Mouse (Mus musculus) gastrocnemius, postnatal 36 days (tissue): ENCODE results near the gene A830018L16Rik. TPM values are rescaled to one million over a fixed set of nuclear protein-coding genes. Genes with fewer than 3 reads are reported as not detected.
"Not testable (repeated sequence)": the region's sequence is repeated elsewhere in the genome, so short reads cannot be mapped to it uniquely, and the experiment has no call there.

Experiments
- DNase-seq, 2 experiments: peaks; one replicate each; pipeline ENCODE4 v3.0.0; 2022
- intact Hi-C: fragments of 180-260 bp; cut with DNase I; formaldehyde crosslinking; loops from one replicate; pipeline ENCODE4 v1.15.1; 2025
- long read RNA-seq, 2 experiments: library from polyadenylated mRNA; stranded (forward); transcript quantifications; one replicate each; pipeline ENCODE4 v2.0.0; 2021
- total RNA-seq, 2 experiments: library from RNA; stranded (reverse); gene quantifications; 2 replicates each; pipeline ENCODE4 v1.2.3; 2021

Gene A830018L16Rik
- total RNA-seq, result not detected
- long read RNA-seq, experiment 1, result 0 reads
- long read RNA-seq, experiment 2, result 0 reads

DNA sequence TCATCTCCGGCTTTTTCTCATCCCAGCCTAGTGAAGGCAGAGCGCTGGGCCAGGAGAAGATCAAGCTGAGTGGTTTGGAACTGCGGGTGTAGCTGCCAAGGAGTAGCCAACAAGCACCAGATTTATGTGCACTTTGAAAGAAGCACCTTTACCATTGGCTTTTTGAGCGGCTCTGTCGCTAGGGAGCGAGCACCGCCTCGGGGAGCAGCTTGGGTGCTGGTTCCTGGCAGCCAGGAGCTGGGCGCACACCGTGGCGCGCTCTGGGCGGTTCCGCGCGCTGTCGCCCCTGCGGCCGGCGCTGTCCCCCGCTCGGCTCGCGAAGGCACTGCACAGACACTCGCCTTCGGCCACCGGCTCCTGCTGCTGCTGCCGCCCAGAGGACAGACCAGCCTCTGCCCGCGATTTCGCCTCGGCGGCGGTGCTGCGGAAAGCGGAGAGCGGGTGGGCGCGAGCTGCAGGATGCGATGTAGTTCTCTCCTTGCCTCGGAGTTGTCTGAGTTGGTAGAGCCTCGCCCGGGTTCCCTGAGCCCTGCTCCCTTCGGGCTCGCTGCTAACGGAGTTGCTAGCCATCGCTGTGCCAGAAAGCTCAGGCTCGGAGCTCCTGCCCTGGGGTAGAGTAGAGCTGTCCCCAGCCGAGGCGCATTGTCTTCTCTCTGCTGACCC lies at the start of gene A830018L16Rik:
A830018L16Rik (plus strand) TSS at position 212 of the 663 bp plus-strand sequence.
- intact Hi-C loops, result no loop called here

DNA sequence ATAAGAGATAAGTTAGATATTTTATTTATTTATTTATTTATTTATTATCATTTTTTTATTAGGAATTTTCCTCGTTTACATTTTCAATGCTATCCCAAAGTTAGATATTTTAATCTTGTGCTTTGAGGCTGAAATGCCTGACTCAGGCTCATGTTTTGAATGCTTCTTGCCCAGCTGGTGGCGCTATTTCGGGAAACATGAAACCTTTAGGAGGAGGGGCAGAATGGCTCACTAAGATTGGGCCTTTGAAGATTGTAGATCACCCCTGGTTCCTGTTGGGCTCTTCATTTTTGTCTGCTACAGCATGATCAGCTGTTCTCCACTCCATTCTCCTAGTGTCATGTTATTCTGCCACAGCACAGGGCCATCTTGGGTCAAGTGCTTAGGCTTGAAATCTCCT lies 28.1 kb upstream of the A830018L16Rik start:
- no peak for DNase-seq

More for the DNA sequence above, at the start of gene A830018L16Rik:
- DNase-seq, result peak; percentile 11 to 16

DNA sequence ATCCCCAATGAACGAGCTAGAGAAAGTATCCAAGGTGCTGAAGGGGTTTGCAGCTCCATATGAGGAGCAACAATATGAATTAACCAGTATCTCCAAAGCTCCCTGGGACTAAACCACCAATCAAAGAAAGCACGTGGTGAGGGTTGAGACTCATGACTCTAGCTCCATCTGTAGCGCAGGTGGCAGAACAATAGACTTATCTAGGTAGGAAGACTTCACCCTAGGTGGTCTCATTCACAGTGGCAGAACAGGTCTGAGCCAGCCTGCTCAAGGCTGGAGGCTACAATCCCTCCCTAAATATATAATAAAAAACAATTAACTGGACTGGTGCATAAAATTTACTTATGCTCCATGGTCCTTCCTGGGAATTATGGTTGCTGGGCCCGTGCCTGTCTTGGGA lies 18.5 kb upstream of the A830018L16Rik start:
- no peak for DNase-seq
- intact Hi-C loops, result no loop called here

More for the DNA sequence above, 28.1 kb upstream of the A830018L16Rik start:
- intact Hi-C loops, result no loop called here

DNA sequence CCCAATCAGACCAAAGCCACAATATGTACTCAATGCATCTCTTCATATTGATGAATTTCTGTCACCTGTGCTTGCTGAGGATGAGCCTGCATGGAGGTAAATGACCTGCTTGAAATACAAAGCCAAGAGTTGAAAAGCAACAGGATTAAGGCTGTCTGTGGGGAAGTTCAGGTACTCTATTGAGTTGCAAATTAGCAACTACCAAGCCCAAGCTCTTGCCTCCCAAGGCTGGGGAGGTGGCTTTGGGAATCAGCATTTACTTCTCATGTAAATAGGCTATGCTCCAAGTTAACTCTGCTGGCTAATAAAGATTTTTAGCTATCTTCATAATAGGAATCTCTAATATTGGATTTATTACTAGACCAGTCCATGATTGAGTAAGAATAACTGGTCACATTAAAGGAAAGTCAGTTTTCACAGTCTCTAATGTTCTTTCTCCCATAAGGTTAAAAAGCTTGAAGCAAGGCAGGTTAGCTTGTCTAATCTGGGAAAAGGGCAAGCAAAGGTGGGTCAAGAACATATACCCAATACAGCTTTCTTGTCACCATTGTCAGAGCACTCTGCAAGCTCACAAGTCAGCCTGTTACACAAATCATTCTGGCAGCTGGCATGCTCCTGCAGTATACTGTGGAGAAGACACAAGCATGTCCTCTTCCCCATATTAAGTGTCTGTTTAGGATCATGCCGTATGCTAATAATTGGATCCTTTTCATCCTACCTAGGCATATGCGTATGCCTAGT lies 17.7 kb upstream of the A830018L16Rik start:
- intact Hi-C loops, result no loop called here
- no peak for DNase-seq

DNA sequence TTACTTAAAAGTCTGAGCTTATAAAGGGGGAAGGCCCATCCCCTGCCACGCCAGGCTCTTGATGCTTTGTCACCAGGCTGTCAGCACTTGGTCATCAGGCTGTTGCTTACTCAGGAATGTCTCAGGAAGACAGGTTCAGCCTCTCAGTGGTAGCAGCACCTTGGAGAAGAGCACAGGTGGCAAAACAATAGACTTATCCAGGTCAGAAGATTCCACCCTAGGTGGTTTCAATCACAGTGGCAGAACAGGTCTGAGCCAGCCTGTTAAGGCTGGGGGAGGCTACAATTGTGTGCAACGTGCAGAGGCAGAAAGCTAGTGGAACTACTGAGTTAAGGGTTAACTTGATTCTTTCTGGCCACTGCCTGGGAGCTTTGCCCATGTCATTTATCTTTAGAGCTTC lies 12.7 kb upstream of the A830018L16Rik start:
- intact Hi-C loops, result no loop called here

DNA sequence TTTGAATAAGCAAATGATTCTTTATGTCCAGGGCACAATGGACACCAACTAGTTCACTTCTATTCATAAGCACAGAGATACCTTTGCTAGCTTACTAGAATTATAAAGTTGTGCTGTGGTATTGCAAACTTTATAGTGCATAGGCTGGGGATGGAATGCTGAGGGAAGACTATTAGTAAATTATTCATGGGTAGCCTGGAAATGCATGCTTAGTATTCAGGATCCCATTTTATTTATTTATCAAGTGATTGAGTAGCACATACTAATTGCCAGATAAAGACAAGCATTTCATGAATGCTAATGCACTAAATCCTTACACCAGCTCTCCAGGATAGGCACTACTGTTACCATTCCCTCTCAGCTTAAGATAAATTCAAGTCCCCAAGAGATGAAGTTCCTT lies 8.4 kb upstream of the A830018L16Rik start:
- DNase-seq, result no peak
- intact Hi-C loops, result no loop called here

More for the DNA sequence above, 12.7 kb upstream of the A830018L16Rik start:
- no peak for DNase-seq

DNA sequence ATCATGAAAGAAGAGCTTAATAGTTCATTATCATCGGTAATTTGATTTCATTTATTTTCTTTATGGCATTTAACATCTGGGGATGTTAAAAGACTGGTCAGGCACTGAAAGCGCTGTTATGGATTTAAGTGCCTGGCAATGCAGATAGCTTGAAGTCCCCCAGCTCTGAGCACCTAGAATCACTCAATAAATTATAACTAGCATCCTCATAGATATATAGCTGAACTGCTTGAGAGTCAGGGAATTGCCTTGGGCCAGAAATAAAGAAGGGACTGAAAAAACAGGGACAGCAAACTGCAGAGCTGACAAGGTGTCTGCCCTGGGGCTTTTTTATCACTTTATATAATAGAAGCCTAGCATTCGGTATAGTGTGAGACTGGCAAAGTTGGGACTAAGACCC lies 7.9 kb upstream of the A830018L16Rik start:
- no peak for DNase-seq
- intact Hi-C loops, result no loop called here

DNA sequence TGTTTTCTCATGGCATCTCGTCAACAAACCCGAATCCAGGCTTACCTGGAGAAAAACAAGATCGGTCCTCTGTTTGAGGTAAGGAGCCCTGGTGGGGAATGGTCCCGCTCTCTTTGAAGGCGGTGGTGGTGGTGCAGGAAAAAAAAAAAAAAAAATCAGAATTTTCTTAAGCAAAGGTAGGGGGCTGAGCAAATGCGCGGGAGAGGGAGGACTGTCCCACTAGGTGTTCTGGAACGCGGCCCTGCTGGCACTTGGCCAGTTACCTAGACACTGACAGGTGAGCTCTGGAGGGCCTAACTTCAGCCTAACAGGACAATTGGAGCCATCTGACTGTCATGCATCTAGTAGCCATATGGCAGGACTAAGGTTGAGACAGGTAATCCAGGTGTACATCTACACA lies 655 bp downstream of the A830018L16Rik start:
- intact Hi-C loops, result no loop called here
- no peak for DNase-seq

DNA sequence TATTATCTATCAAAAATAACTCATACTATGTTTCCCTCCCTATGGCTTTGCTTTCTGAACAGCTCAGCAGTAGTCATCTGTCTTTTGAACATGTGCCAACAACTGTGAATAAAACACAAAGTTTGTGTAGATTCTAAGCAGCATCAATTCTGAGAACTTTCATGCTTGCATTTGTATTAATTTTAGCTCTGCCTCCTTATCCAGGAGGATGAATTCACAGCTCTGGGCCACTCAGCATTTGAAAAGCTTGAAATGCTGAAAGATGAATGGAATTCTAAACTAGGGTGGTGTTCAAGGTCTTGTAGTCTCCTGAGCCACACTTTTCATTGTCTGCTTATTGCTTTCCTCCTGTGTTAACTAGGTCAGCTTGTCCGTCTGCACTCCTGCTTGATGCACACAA lies 13.4 kb downstream of the A830018L16Rik start:
- intact Hi-C loops, result no loop called here
- no peak for DNase-seq

DNA sequence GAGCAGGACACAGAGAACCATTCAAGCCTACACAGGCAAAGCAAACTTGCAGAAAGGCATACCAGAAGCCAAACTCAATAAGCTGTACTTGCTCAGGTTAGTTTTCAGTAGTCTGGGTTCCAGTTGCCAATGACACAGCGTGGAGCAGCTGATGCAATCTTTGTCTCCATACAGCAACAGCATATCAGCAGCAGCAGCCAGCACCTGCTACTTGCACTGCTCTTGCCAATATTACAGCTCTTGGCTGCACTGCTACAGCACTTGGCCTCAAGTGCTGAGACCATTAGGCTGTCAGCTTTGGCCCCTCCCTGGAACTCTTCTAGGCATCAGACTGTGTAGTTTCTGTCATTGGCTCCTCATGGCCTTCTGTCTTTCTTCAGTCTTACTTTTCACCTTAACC lies 44.4 kb downstream of the A830018L16Rik start:
- peak in 1 of 2 experiments; percentile 11 for DNase-seq
- intact Hi-C loops, result no loop called here

DNA sequence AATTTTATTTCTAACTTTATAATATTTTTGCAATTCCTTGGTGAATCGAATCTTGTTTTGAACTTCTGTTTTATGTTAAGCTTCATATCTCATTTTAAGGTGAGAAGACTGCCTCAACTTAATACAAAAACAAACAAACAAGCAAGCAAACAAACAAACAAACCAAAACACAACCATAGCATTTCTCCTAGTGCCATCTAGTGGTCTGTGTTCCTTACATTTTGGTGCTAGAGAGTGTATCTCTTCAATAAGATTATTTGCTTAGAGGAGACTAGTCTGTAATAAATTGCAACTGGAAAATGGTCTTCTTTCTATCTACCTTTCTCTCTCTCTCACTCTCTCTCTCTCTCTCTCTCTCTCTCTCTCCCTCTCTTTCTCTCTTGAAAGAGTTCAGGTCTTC lies 52.4 kb downstream of the A830018L16Rik start:
- no peak for DNase-seq
- intact Hi-C loops, result no loop called here

DNA sequence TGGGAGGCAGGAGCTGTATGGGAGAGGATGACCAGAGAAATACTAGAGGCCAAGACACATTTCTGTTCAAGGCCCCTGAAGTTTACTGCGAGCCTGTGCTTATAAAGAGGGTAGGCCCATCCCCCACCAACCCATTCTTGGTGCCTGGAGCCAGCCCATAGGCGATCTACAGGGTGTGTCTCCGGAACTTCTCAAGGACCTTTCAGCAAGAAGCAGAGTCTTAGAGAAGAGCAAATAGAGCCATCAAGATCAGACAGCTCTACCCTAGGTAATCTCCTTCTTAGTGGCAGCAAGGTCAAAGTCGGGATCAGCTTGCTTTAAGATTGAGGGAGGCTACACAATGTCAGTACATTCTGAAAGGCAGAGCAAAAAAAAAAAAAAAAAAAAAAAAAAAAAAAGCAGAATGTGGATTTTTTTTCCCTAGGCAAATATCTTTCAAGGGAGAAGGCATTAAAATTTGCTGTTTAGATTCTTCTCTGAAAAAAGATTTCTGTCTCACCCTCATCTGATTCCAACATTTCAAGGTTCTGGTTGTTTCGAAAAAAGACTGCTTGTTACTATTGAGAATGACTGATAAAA lies 53.2 kb downstream of the A830018L16Rik start:
- intact Hi-C loops, result no loop called here
- DNase-seq, result no peak

DNA sequence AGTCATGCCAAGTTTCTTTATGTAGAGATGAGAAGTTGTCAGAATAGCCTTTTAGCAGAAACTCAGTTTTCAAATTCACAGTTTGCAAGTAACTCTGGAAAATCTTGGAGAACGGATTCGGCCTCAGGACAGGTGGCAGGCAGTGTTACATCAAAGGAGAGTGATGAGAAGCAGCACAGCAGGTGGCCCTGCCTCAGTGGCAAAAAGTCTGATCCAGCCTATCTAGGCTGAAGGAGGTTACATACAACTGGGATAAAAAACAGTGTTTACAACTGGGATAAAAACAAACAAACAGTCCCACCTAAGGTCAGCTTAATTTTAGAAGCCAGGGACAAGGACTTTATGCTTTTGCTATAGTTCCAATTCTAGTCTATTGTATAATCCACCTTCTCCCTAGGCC lies 79.0 kb downstream of the A830018L16Rik start:
- no peak for DNase-seq
- intact Hi-C loops, result no loop called here

DNA sequence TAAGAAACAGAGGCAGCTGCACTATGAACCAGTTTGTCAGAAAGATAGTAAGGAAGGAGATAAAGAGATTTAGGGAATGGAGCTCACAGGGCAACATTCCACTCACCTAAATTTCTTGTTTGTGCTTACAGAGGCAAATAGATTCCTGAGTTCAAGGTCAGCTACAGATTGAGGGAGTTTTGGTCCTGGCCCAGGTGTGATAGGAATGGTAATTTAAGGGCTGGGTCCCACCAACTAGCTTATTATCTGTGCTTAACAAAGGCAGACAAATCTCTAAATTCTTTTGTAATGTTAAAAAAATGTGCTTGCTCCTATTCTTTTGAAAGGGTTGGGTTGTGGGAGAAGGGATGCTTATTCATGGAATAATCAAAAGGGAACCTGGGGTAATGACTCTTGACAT lies 87.7 kb downstream of the A830018L16Rik start:
- DNase-seq, result no peak
- intact Hi-C loops, result no loop called here

DNA sequence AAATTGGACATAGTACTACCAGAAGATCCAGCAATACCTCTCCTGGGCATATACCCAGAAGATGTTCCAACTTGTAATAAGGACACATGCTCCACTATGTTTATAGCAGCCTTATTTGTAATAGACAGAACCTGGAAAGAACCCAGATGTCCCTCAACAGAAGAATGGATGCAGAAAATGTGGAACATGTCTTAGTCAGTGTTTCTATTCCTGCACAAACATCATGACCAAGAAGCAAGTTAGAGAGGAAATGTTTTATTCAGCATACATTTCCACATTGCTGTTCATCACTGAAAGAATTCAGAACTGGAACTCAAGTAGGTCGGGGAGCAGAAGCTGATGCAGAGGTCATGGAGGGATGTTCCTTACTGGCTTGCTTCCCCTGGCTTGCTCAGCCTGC lies 135.9 kb downstream of the A830018L16Rik start:
- DNase-seq, intact Hi-C loops: not testable (repeated sequence)

DNA sequence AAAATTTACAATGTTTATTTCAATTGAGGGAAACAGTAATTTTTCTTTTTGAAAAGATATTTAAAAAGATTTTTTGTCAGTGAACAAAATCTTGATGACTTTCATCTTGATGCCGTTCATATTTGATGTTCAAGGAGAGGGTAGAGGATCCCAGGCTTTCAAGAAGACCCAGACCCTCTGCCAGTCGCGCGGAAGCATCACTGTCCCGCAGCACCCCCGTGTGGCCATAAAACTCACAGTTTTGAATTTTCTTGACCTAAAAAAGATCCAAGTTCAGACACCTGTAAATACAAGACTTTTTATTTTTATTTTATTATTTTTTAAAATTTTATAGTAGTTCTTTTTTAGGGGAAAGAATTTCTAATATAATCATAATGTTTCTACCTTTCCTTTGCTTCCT lies 151.4 kb downstream of the A830018L16Rik start:
- no peak for DNase-seq
- intact Hi-C loops, result no loop called here

DNA sequence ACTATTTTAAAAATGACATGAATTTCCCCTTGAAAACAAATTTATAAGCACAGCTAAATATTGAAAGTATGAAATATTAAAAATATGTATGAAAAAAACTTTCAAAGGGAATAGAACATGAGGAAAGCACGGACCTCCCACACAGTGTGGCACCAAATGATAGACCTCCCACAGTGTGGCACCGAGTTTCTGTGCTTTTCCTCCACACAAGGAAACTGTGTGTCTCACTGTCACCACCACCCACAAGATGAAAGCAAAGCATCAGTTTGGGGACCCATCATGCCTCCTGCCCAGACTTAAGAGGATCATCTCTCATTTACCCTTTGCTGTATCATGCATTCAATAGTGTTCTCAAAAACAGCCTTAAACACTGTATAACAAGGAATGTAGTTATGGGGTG lies 152.8 kb downstream of the A830018L16Rik start:
- intact Hi-C loops, result no loop called here
- no peak for DNase-seq

DNA sequence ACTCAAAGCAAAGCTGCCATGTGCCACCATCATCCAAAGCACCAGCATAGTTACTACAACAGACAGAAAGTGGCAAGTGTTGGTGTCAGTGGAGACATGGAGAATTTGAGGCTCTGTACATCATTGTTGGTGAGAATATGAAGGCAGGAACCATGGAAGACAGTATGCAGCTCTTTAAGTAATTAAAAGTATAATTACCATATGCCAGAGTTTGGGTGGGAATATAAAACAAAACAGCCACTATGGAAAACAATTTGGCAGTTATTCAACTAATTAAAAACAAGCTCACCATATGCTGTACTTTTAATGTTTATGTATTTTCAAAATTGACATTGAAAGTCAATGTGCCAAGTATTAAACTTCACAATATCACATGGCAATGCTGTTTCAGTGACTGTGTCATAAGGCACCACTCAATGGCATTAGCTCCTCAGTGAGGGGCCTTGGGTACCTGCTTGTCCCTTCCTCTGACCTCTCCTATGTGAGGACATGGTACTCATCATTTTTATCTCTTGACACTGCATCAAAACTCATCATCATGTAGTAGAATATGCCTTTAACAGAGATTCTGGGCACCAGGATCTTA lies 153.5 kb downstream of the A830018L16Rik start:
- intact Hi-C loops, result no loop called here
- DNase-seq, result no peak

DNA sequence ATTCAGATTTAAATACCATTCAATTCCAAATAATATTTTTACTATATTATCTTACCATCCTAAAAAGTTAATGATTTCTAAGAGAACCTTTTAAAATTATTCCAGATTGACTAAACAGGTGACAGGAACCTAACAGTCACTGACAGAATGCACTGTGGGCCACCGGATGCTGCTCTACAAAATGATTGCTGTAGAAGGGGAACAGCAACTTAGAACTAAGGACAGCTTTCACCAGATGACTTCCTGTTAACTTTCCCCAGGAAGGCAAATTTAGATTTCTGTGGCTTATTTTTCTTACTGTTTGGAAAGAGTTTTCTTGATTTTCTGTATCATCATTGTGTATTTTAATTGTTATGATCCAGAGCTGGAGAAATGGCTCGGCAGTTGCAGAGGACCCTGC lies 156.4 kb downstream of the A830018L16Rik start:
- no peak for DNase-seq
- intact Hi-C loops, result no loop called here

DNA sequence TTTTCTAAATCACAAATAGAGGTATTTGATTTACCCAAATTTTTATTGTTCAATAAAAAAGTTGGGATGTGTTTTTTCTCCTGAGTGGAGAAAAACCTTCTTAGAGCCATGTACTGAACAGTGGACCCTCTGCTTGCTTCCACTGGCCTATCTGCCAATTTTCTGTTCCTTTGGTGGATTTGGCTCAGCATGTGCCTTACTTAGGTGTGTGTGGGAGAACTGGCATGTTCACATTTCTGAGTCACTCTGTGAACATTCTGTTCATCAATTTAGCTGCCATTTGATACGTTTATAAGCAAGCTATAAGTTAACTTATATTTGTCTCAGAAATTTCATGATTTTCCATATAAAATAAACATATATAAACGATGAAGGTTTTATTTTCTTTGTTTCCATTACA lies 159.6 kb downstream of the A830018L16Rik start:
- DNase-seq, result no peak
- intact Hi-C loops, result no loop called here

DNA sequence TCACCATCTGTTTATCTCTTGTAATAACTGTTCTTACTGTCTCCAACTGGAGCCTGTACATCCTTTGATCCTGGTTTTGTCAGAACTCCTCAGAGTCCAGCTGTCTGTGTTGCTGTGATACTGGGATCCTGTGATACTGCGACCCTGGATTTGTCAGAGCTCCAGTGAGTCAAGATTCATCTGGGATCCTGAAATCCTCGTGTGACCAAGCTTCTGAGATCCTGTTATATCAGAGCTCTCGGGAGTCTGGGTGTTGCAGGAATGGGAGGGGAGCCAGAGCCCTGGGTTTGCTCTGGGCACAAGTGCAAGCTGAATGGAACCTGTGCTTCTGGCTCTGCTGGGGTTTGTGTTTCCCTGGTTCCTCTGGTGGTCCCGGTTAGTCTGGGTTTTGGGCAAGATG lies 166.1 kb downstream of the A830018L16Rik start:
- DNase-seq, result no peak
- intact Hi-C loops, result no loop called here
